Mouse (Mus musculus): ENCODE data around the gene Gpr84.

DNA sequence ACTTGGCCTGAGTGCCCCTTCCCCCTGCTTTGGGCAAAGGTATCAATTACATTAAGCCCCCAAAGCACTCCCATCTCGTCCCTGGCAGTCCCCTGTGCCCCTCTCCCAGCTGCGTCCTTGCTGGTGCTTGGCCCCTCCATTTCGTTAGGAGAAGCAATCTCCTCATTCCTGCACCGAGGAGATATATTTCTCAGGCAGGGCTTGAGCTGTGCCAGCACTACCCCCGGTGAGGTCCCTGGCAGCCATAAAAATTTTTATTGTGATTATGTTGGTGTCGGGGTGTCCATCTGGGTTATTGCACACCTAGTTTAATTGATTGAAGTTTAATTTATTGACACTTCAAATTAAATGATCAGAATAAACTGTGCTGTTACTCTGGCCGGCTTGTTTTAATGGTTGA lies 32.5 kb downstream of the Gpr84 start:
- TF ChIP-seq POLR2A (IDR thresholded peaks at IDR 0.05; ENCODE audit: borderline replicate concordance, control insufficient read depth, low read depth, low read length) (no peak), CTCF (IDR thresholded peaks at IDR 0.05; ENCODE audit: control insufficient read depth, insufficient read depth, low read length) (no peak)

Measured in bone marrow, adult 2 months (tissue).